Mouse (Mus musculus) intestine, embryonic 15.5 days (tissue): ENCODE measurements around the gene Tnik. TPM values are rescaled to one million over a fixed set of nuclear protein-coding genes. Genes with fewer than 3 reads are reported as not detected.

Experiments used
- ATAC-seq: fragments of 200-750 bp; cut with Nextera tagmentation; 2 replicates; pipeline ENCODE4 v1.8.0; 2017; ENCODE audit warnings: moderate TSS enrichment, moderate library complexity
- H3K27ac ChIP-seq: fragments of 300-500 bp; sonication (generic); 2 replicates; pipeline ENCODE4 v1.5.1; 2015; ENCODE audit warnings: mild to moderate bottlenecking, inconsistent platforms
- H3K27me3 ChIP-seq: fragments of 300-500 bp; sonication (generic); replicated peaks from 2 replicates; pipeline ENCODE4 v1.6.1; 2015; ENCODE audit warnings: inconsistent platforms
- H3K36me3 ChIP-seq: fragments of 300-500 bp; sonication (generic); 2 replicates; pipeline ENCODE4 v1.6.1; 2015; ENCODE audit warnings: inconsistent platforms
- H3K4me1 ChIP-seq: fragments of 300-500 bp; sonication (generic); replicated peaks from 2 replicates; pipeline ENCODE4 v1.6.1; 2015; ENCODE audit warnings: inconsistent platforms
- H3K4me2 ChIP-seq: fragments of 300-500 bp; sonication (generic); replicated peaks from 2 replicates; pipeline ENCODE4 v1.6.1; 2015; ENCODE audit warnings: mild to moderate bottlenecking, inconsistent platforms
- H3K4me3 ChIP-seq: fragments of 300-500 bp; sonication (generic); replicated peaks from 2 replicates; pipeline ENCODE4 v1.5.1; 2015; ENCODE audit warnings: inconsistent platforms
- H3K9ac ChIP-seq: fragments of 300-500 bp; sonication (generic); 2 replicates; pipeline ENCODE4 v1.6.1; 2015; ENCODE audit warnings: inconsistent platforms
- H3K9me3 ChIP-seq: fragments of 300-500 bp; sonication (generic); 2 replicates; pipeline ENCODE4 v1.6.1; 2016; ENCODE audit warnings: inconsistent platforms
- WGBS: fragments of 180-500 bp; shearing (Covaris S2); methylation state at CpG from one replicate; pipeline ENCODE4 v1.1.7; 2015; 5-methylcytosine and 5-hydroxymethylcytosine counted together
- polyA plus RNA-seq: library from polyadenylated mRNA; unstranded; fragments of >200 nt; fragmentation: Nextera tagmentation; extraction: Ambion mirVana; gene quantifications from 2 replicates; pipeline ENCODE4 v1.2.1, GENCODE M21; 2015

The Tnik gene
- polyA plus RNA-seq, 1 experiment from 2014 or later = 12.3 TPM

DNA sequence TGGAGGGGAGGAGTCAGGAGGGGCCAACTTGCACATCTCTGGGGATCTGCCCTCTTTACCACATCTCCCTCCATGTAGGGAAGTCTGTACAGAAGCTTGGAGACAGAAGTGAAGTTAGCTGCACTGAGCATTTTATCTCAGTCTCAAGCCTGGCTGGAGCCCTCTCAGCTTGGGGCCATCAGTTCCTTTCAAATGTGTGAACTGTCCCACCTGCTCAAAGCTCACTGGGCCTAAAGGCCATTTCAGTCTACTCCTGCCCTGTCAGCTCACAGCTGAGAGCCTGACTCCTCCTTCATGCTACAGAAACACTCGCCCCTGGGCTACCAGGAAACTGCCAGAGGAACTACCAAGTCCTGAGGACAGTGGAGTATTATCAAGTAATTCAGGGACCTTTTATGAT is 288.7 kb downstream of the Tnik start:
- H3K4me2 ChIP-seq = no peak overlapping the region
- 76% methylated on average over 1 of the region's 1 CpGs for WGBS
- H3K4me3 ChIP-seq = no peak overlapping the region
- no peaks in the 10 kb centered on the region for H3K27me3 ChIP-seq
- H3K9ac ChIP-seq = no peak overlapping the region
- no peak for ATAC-seq
- no peaks in the 10 kb centered on the region for H3K36me3 ChIP-seq
- H3K9me3 ChIP-seq = no peaks in the 10 kb centered on the region
- H3K27ac ChIP-seq = no peak overlapping the region
- H3K4me1 ChIP-seq = peaks cover 11% of the 10 kb centered on the region

DNA sequence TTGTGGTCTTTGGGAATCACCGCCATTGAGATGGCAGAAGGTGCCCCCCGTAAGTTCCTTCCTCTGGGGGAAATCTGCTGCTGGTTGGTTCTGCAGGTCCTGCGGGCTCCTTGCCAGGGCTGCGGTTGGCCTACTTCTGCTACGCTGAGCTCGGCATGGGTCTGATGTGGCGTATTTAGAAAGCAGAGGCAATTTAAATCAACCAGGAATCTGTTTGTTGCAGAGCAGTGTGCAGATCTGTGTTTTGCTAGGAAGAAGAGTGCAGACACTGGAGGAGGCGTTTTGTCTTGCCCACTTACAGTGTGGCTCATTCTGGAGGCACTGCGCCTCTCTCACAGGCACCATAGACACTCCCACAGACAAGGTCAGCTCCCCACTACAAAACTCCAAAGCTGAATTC is 291.9 kb downstream of the Tnik start:
- Histone ChIP-seq H3K9ac (no peak overlapping the region), H3K27ac (no peak overlapping the region), H3K27me3 (no peaks in the 10 kb centered on the region), H3K4me3 (no peak overlapping the region), H3K36me3 (no peaks in the 10 kb centered on the region), H3K4me1 (no peaks in the 10 kb centered on the region), H3K4me2 (no peak overlapping the region), H3K9me3 (no peaks in the 10 kb centered on the region)
- WGBS = 69% methylated on average over 9 of the region's 9 CpGs
- ATAC-seq = no peak

DNA sequence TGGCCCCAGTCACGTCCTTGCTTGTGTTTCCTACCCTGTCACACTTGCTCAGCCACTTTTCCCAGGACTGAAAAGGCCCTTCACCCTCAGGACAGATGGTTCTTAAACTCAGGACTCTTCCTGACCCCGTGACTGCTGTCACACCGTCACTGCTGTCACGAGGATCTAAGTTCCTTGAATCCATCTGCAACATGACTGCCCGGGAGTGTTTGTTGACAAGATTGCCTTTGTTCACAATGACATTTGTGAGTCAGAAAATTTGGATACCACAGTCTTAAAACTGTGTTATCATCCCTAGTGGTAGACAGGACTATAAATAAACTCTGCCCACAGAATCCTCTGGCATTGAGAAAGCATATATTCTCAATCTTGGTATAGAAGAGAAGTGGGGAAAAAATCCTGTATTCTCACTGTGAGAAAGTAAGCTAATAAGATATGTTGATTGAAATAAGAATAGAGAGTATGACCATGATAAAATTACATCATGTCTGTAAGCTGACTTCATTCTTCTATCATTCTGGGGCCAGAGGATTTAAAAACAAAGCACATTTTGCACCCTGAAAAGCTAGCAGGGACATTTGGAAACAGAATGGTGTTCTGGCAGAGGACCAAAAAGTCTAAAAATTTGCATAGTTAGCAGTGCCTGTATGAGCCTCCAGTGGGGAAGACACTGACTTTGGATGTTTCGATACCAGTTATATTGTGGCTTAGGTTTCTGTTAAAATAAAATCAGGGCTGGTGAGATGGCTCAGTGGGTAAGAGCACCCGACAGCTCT is 293.0 kb downstream of the Tnik start:
- Histone ChIP-seq H3K9ac (no peak overlapping the region), H3K36me3 (no peaks in the 10 kb centered on the region), H3K27me3 (no peaks in the 10 kb centered on the region), H3K4me3 (no peak overlapping the region), H3K4me1 (no peaks in the 10 kb centered on the region), H3K9me3 (no peaks in the 10 kb centered on the region), H3K4me2 (no peak overlapping the region), H3K27ac (no peak overlapping the region)
- WGBS = 55% methylated on average over 7 of the region's 7 CpGs
- no peak for ATAC-seq

DNA sequence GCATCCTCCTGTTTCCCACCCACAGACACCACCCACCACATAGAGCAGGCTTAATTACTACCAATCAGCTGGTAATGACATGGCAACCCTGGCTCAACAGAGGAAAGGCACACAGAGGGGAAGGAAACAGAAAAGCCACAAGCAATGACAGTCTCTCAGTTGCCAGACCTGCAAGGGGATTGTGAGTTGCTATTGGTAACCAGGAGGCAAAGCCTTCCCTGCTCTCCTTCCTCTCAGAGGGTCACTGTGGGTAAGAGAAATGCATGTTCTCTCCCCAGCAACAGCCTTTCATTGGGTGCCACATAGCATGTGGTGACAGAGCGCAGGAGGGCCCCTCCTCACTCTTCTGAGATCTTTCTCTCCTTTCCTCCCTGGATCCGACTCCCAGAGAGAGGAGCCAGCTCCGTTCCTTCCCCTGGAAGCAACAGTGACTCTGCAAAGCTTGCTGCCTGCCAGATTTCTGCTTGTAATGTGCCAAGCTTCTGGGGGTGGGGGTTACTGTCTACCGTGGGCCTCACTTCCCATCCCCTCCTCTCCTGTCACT is 295.4 kb downstream of the Tnik start:
- H3K4me2 ChIP-seq = no peak overlapping the region
- no peak overlapping the region for H3K27ac ChIP-seq
- no peak overlapping the region for H3K9ac ChIP-seq
- no peaks in the 10 kb centered on the region for H3K36me3 ChIP-seq
- no peaks in the 10 kb centered on the region for H3K27me3 ChIP-seq
- 59% methylated on average over 4 of the region's 4 CpGs for WGBS
- no peaks in the 10 kb centered on the region for H3K9me3 ChIP-seq
- no peak for ATAC-seq
- no peak overlapping the region for H3K4me3 ChIP-seq
- H3K4me1 ChIP-seq = no peaks in the 10 kb centered on the region

DNA sequence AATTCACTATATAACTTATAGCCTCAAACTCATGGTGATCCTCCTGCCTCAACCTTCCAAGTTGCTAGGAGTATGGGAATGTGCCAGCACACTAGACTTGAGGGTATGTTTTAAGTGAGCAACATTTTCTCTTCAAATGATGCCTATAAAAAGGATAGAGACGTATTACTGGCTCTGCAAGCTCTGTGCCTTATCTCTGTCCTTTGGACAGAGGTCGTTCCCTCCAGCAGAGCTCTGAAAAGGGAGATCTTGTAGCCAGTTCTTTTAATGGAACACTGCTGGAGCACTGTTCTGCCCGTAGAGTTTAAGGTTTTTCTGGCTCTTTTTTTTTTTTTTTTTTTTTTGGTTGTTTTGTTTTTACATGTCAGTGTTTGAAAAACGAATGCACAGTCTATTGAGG is 298.4 kb downstream of the Tnik start:
- H3K9me3 ChIP-seq = no peaks in the 10 kb centered on the region
- 0 out of 2 replicates have a peak, but pooled peaks have one; percentile 44 for ATAC-seq
- H3K4me3 ChIP-seq = no peak overlapping the region
- H3K36me3 ChIP-seq = no peaks in the 10 kb centered on the region
- no peak overlapping the region for H3K4me2 ChIP-seq
- no peaks in the 10 kb centered on the region for H3K27me3 ChIP-seq
- no peaks in the 10 kb centered on the region for H3K4me1 ChIP-seq
- 54% methylated on average over 4 of the region's 4 CpGs for WGBS
- H3K27ac ChIP-seq = no peak overlapping the region
- H3K9ac ChIP-seq = no peak overlapping the region

DNA sequence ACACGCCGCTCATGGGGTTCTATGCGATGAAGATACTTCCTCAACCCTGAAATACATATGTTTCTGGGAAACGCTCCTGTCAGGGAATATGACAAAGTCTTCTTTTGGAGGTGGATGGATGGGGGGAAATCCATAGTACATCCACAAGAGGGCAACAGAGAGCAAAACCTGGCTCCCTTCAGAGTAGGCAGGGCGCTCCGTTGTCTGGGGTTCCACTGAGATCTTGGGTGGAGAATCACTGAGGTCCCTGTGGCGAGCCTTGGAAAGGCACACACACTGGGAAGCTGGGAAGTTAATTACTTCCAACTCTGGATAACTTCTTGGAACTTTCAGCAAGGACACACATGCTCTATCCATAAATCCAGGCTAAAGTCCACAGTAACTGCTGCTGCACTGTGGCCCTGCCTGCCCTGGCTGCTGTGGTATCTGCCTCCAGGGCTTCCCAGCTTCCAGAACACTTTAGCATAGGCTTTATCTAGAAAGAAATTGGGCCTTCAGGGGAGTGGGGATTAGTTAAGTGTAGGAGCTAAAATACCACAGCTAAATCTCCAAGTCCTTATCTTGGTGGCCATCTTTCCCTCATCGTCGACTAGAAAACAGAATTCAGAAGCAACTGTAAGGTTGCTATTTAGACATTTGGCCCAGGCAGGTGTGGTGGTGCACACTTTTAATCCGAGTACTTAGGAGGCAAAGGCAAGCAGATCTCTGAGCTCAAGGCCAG is 299.8 kb downstream of the Tnik start:
- Histone ChIP-seq H3K4me1 (no peaks in the 10 kb centered on the region), H3K4me2 (no peak overlapping the region), H3K4me3 (no peak overlapping the region), H3K9ac (no peak overlapping the region), H3K27me3 (no peaks in the 10 kb centered on the region), H3K36me3 (no peaks in the 10 kb centered on the region), H3K27ac (0 out of 2 replicates have a peak overlapping the region, but pooled peaks have one; percentile 19), H3K9me3 (no peaks in the 10 kb centered on the region)
- WGBS = 63% methylated on average over 10 of the region's 10 CpGs
- peak; percentile 95 for ATAC-seq

DNA sequence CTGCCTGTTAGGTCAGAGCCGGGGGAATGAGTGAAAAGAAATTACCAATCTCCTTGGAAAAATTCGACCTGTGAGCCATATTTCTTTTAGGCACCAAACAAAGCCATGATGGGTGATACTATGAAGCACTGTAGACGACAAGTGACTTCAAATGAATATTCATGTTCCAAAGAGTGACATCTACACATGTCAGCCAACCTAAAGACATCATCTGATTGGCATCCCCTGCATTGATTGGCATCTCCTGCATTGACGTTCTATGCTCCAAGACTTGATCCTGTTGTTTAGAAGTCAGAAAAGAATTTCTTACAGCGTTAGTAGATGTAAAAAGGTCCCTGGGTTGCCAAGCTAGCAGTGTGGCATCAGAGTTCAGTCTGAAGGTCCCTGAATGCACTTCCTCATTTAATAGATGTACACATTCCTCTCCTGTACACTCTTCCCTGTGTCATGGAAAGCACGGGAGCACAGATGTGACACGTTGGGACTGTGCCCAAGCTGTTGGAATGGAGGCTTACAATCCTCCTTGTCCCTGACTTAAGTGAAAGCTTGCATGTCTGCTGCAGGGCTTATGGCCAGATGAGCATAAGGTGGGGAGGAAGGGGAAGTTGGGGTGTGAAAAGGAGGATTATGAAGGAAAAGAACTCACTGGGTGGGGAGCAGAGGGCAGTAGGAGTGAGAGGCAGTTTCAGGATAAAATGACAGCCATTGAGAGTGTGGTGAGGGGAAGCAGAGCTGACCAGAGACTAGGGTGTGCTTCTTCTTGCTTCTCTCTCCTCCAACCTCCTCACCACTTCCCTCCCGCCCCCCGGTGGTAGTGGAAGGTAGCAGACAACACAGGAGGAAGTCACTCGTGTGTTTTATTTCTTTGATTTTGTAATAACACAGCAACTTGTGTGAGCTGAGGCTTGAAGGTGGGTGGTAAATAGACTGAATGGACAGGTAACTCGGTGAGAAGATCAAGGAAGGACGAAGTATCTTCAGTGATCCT is 301.6 kb downstream of the Tnik start:
- Histone ChIP-seq H3K27ac (no peak overlapping the region), H3K36me3 (no peaks in the 10 kb centered on the region), H3K9me3 (no peaks in the 10 kb centered on the region), H3K4me3 (no peak overlapping the region), H3K27me3 (no peaks in the 10 kb centered on the region), H3K9ac (no peak overlapping the region), H3K4me2 (no peak overlapping the region), H3K4me1 (no peaks in the 10 kb centered on the region)
- ATAC-seq = no peak
- 82% methylated on average over 12 of the region's 12 CpGs for WGBS

DNA sequence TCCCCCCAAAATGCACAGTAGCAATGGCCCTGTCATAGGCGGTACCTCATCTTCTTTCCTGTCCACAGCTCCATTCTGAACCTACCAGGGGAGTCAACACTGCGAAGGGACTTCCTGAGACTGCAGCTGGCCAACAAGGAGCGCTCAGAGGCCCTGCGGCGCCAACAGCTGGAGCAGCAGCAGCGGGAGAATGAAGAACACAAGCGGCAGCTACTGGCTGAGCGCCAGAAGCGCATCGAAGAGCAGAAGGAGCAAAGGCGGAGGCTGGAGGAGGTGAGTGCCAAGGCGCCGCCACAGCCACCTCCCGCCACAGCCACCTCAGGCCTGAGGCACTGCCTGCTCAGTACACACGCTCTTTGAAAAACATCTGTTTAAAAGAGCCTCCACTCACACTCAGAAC is 314.3 kb downstream of the Tnik start:
- Histone ChIP-seq H3K4me2 (peak overlapping the region; percentile 24; the same call in 1 of the 2 replicates), H3K27me3 (no peaks in the 10 kb centered on the region), H3K4me1 (no peaks in the 10 kb centered on the region), H3K9ac (no peak overlapping the region), H3K9me3 (no peaks in the 10 kb centered on the region), H3K4me3 (no peak overlapping the region), H3K27ac (no peak overlapping the region), H3K36me3 (no peaks in the 10 kb centered on the region)
- ATAC-seq = peak; percentile 47; the same call in 1 of the 2 replicates
- 34% methylated on average over 15 of the region's 15 CpGs for WGBS

DNA sequence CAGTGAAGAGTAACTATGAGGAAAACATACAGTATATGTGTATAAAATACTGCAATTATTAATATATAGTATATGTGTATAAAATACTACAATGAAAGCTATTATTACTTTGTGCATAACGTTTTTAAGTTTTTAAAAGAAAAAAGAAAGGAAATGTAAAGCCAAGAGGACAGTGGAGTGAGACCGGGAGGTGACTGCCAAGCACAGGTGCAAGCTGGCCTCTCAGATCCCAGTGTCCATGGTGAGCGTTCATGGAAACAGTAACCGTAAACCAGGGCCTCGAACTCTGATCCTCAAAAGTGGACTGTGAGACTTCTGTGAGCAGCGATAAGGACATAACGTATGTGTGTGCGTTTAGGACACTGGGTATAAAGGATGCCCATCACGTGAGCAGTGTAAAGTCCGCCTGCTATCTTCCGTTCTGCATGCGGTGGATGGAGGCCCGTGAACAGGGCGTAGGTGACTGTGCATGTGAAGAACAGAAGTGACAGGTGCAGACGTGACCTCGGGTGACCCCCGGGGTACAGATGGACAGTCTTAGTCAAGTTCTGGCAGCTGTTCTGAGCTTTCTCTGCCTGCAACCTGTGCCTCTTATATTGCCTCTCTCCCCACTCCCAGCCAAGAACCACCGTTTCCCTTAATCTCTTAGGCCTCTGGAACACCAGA is 316.1 kb downstream of the Tnik start:
- H3K4me2 ChIP-seq = no peak overlapping the region
- no peaks in the 10 kb centered on the region for H3K36me3 ChIP-seq
- H3K9me3 ChIP-seq = no peaks in the 10 kb centered on the region
- no peak overlapping the region for H3K4me3 ChIP-seq
- no peak overlapping the region for H3K9ac ChIP-seq
- H3K27me3 ChIP-seq = no peaks in the 10 kb centered on the region
- H3K27ac ChIP-seq = no peak overlapping the region
- WGBS = 88% methylated on average over 18 of the region's 18 CpGs
- H3K4me1 ChIP-seq = no peaks in the 10 kb centered on the region
- peak; percentile 57 for ATAC-seq

DNA sequence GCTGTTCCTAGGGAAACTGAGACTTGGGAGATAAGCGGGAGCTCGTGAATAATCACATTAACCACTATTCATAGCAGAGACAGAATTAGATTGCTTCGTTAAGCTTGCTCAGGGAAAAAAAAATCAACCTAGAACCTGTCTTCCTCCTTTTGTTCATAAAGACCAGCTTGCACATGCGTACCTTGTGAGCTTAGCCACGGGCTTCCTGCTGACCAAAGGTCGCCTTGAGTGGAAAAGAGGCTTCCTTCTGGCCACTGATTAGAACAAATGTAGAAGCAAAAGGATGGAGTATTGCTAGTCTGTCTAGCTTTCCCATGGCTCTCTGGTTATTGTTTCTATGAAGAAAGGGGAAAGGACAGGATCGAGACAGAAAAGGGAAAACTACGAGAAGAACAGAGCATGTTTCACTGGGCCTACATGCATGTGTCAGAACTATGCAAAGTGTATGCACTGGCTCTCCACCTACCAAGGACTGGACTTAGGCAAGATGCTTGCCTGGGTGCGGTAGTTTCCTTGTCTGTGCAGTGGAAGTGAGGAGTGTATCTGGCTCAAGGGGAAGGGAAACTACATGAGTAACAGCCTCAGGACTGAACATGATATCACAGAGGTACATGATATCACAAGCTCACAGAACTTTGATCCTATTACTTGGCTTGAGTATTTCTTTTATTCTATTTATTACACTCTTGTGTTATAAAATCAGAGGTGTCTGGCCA is 322.9 kb downstream of the Tnik start:
- H3K4me3 ChIP-seq = no peak overlapping the region
- no peaks in the 10 kb centered on the region for H3K27me3 ChIP-seq
- no peak overlapping the region for H3K9ac ChIP-seq
- no peaks in the 10 kb centered on the region for H3K9me3 ChIP-seq
- H3K36me3 ChIP-seq = no peaks in the 10 kb centered on the region
- H3K4me2 ChIP-seq = no peak overlapping the region
- ATAC-seq = peak; percentile 44
- H3K4me1 ChIP-seq = no peaks in the 10 kb centered on the region
- no peak overlapping the region for H3K27ac ChIP-seq
- WGBS = 80% methylated on average over 9 of the region's 9 CpGs

DNA sequence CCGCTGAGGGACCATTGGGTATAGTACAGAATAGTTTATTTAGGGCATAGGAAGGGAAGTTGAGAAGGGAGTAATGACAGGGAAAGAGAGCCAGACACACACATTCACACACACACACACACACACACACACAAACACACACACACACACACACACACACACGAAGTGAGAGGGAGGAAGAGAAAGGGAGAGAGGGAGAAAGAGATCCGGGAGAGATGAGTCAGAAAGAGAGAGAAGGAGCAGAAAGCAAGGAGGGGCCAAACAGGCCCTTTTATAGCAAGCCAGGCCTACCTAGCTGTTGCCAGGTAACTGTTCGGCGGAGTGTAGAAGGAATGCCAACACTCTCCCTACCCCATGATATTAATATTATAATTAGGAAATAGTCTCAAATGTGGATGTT is 324.8 kb downstream of the Tnik start:
- Histone ChIP-seq H3K36me3 (no peaks in the 10 kb centered on the region), H3K4me2 (no peak overlapping the region), H3K27ac (no peak overlapping the region), H3K9ac (no peak overlapping the region), H3K4me3 (no peak overlapping the region), H3K4me1 (no peaks in the 10 kb centered on the region), H3K9me3 (no peaks in the 10 kb centered on the region), H3K27me3 (no peaks in the 10 kb centered on the region)
- ATAC-seq = no peak
- WGBS = 76% methylated on average over 5 of the region's 5 CpGs
